Mouse (Mus musculus) left cerebral cortex, adult 8-10 months (tissue): ENCODE data around the gene Psmc5. TPM values are rescaled to one million over a fixed set of nuclear protein-coding genes. Genes with fewer than 3 reads are reported as not detected.
"Not testable (repeated sequence)": the region's sequence is repeated elsewhere in the genome, so short reads cannot be mapped to it uniquely, and the experiment has no call there.

Experiments used
- DNase-seq, 2 experiments: peaks; one replicate each; pipeline ENCODE4 v3.0.0; 2022; ENCODE audit warnings: low spot score in 2 of 2
- total RNA-seq, 4 experiments: library from RNA; stranded (reverse); gene quantifications; 2 replicates each; pipeline ENCODE4 v1.2.4; 2022

Gene Psmc5
- 100 to 1,000 TPM; 185 to 217 (median 197) TPM for total RNA-seq

DNA sequence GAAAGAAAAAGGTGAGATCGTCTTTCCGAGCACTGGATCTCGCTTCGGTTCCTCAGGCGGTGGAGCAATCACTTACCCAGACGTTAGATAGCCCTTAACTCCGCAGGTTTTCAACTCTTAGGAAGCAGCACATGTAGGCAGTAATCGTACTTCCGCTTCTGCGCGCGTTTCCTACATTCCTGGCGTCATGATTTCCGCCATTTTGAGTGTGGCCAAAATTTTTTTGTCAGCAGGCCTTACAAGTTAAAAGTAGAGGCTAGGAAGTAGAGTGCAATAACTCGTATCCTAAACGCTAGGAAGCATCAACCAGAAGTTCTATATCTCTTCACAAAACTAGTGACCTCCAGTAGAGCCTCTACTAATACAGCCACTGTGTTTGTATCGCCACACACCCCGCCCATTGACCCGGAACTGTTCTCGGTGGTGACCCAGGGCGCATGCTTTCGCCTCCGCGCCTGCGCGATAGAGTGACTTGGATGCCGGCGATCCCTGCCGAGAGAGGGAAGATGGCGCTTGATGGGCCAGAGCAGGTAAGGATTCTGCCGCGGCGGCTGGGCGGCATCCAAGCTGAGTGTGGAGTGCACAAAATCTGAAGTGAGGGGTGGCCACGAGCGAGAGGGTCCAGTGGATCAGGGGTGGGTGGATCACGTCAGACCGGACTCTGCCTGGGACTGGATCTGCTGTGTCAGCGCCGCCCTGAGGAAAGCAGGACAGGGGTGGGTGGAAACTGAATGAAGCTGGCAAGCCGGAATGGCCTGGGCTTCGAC is at the start of gene Psmc5, which contains the start of gene Ftsj3:
Psmc5 (plus strand) TSS at position 470 of the 767 bp plus-strand sequence.
Ftsj3 (minus strand) TSS at position 395 of the 767 bp plus-strand sequence.
- peak; percentile 94 to 99 for DNase-seq

DNA sequence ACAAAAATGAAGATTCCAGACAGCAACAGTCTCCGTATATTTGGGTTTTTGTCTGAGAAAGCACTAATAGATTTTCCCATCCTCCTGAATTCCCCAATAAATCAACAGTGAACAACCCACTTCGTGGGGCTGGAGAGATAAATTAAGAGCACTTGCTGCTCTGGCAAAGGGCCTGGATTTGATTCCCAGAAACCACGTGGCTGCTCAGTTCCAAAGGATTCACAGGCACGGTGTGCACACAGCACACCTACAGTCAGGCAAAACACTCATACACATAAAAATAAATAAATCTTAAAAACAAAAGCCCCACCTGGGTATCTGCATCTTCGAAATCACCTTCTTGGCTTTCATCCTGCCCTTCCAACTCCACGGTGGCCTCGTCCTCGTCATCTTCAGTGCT is 43.2 kb upstream of the Psmc5 start:
- DNase-seq: no peak

DNA sequence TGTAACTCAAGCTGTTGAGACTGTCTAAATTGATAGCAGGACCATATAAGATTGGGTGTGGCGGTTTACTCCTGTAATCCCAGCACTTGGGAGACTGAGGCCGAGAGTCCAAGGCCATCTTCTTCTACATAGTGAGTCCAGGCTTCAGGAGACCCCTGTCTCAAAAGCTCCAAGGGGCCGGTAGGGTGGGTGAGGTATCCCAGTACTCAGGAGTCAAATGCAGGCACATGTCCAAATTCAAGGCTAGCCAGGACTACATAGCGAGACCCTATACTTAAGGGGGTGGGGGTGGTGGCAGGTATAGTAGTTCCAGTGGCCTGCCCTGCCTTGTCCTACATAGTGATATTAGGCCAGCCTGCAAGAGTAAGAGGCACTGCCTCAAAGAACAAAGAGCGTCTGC is 41.1 kb upstream of the Psmc5 start:
- no peak for DNase-seq

DNA sequence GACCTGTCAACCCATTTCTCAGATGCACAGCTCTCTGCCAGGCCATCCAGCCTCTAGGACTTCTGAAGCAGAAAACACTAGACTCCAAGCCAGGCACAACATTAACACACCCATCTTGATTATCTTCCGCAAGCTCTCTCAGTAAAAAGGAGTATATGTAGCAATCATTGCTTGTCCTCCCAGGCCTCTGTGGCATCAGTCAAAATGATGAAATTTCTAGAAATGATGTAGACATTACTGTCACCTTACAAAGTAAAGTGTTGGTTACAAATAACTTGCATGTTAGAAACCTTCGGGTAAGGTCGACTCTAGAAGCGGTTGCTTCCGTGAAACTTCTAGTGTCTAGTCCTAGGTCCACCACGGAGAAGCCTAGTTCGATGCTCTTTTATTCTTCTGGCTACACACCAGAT is 40.5 kb upstream of the Psmc5 start:
- no peak for DNase-seq

DNA sequence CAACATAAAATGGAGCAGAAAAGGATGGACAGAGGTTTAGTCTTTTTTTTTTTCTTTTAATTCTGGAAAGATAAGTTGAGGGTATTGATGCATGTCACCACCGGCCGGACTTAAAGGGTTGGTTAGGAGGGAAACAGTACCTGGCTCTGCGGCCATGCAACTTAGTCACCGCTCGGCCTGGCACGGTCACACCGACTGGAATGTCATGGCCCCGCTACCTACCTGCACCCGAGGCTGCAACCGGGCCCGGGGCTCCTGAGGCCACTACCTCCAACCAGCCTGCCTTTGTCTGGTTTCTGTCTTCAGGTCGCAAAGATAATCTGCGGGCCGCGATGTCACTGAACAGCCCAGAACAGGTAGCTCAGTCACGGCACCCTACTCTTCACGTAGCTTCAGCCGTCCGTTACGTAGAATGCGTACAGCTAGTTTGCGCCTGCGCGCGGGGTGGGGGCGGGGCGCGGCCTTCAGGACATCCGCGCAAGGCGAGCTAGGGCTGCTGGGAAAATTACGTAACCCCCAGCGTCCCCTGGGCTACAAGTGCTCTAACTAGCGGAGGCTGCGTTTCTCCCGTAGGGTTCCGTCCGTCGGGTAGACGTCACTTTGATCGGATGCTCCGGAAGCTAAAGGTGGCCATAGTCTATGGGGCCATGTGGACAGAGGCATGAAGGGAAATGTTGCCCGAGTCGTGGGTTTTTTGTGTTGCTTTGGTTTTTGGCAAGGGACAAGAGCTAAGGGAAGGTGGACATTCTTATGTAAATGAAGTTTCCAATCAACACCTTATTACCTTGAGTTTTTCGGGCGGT is 39.8 kb upstream of the Psmc5 start, which contains the start of gene Ccdc47:
Ccdc47 (minus strand) TSS at position 418 of the 803 bp plus-strand sequence.
- peak; percentile 80 to 99 for DNase-seq

DNA sequence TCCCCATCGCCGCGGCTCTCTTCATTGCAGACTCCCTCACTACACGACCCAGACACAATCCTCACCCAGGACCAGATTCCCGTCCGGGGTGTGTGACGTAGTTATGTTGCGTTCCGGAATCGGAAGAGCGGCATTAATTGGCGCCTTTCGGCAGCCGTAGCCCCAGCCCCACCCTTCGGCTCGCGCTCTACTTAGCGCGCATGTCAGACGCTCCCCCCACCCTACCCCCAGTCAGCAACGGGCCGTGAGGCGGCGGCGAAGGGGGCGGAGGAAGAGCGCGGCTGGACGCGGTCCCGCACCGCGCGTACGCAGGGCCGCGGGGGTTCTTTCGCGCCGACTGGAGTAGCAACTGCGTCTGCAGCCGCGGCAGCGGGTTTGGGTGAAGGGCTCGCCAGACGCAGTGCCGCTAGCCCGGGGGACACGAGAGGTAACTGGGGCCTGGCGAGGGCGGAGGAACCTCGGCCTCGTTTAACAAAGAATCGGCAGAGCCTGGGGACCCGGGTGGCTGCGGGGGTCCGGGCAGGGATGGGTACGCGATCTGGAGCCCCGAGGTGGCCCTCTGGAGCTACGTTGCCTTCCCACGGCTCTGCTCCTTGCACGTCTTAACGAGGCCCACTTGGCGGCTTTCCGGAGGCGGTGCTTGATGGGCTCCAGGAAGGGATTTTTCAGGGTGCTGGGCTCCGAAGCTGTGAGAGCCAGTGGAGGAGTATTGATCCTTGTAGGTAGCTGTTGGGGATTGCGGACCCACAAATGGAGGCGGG is 39.0 kb upstream of the Psmc5 start, which contains the start of gene Ddx42:
Ddx42 (plus strand) TSS at position 197 of the 761 bp plus-strand sequence.
- DNase-seq: peak in 1 of 2 experiments; percentile 94

DNA sequence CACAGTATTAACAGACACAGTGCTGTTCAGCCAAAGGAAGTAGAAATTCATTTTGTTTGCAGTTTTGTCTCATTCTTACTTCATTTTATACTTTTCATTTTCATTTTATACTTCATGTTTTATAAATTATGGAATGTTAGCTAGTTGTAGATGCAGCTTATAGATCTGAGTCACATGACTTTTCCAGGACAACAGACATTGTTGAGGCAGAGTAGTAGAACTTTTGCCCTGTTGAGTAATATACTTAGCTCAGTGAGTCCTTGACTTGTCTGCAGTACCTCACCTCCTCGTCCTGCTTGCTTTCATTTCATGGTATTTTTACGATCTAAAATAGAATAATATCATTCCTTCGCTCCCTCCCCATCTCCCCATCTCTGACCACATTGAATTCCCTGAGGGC is 35.4 kb upstream of the Psmc5 start:
- no peak for DNase-seq

DNA sequence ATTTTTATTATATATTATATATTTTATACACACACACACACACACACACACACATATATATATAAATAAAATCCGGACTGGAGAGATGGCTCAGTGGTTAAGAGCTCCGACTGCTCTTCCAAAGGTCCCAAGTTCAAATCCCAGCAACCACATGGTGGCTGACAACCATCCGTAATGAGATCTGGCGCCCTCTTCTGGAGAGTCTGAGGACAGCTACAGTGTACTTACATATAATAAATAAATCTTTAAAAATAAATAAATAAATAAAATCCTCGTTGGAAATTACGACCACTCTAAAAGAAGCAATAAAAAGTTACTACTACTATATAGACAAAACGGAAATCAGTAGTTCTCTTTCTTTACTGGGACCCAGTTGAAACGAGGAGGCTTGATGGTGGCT is 22.0 kb upstream of the Psmc5 start:
- not testable (repeated sequence) for DNase-seq

DNA sequence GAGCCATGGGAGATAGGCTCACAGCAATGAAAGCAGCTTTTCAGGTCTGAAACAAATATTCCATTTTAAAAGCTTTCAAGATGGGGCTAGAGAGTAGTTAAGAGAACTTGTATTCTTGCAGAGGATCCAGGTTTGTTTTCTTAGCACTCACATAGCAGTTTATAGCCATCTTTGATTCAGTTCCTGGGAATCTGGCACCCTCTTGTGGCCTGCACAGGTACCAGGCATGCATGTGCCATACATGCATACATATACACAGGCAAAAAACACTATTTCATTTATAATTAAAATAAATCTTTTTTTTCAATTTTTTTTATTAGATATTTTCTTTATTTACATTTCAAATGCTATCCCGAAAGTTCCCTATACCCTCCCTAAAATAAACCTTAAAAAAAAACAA is 9.1 kb upstream of the Psmc5 start:
- no peak for DNase-seq

DNA sequence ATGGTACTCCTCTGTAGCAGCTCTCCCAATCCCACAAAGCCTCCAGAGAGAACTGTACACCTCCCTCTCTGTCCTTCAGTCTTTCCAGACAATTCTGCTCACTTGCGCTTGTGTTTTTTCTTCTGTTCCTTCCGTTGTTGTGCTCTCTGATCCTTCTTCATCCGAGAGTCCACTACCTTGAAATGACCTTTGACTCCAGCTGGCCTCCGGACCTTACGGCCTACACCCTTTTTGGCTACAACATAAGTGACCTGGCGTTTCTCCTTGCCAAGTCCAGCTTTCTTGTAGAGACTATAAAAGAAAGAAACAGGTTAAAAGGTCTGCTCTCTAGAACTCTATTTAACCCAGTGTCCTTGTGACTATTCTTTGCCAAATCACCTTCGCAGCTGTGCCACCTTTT is 6.6 kb upstream of the Psmc5 start:
- DNase-seq: no peak

DNA sequence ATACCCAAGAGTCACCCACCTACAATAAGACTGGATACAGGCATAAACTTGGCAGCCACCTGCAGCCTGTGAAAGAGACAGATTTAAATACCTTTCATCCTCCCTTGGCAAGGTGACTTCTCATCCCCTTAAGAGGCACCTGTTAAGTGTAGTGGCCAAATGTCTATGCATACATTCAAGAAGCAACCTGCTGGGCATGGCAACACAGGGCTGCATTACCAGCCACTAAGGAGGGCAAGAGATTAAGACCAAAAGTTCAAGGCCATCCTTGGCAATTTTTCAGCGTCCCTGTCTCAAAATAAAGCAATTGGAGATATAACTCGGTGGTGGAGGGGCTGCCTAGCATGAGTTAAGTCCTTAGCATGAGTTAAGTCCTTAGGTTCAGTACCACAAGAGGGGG is 1.2 kb upstream of the Psmc5 start:
- no peak for DNase-seq

DNA sequence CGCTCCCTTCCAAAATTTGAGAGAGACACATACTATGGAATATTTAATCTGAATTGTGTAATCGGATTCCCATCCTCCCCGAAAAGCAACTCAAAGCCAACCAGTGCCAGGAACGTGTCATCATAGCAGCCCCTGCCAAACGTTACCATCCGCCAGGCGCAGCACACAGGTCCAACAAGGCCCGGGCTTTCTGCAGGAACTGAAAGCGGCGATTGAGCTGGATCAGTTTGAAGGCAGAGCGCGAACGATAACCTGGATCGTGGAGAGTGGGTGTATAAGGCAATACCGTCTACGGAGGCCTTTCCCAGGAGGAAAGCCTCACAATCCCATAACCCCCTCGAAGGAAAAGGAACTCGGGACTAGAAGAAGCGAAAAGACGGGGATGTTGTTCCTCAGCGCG is 780 bp upstream of the Psmc5 start:
- no peak for DNase-seq

DNA sequence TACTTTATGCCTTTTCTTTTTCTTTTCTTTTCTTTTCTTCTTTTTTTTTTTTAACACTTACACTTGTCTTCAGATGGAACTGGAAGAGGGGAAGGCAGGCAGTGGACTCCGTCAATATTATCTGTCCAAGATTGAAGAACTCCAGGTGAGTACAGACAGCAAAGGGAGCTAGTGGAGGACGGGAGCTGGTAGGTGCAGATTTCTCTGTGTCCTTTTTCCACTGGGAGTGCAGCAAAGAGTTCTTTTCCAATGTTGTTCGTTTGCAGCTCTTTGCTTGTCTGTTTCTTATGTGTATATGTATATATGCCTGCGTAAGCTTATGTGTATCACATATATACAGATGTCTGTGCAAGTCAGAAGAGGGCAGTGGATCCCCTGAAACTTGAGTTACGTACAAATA is 821 bp downstream of the Psmc5 start:
- DNase-seq: no peak

DNA sequence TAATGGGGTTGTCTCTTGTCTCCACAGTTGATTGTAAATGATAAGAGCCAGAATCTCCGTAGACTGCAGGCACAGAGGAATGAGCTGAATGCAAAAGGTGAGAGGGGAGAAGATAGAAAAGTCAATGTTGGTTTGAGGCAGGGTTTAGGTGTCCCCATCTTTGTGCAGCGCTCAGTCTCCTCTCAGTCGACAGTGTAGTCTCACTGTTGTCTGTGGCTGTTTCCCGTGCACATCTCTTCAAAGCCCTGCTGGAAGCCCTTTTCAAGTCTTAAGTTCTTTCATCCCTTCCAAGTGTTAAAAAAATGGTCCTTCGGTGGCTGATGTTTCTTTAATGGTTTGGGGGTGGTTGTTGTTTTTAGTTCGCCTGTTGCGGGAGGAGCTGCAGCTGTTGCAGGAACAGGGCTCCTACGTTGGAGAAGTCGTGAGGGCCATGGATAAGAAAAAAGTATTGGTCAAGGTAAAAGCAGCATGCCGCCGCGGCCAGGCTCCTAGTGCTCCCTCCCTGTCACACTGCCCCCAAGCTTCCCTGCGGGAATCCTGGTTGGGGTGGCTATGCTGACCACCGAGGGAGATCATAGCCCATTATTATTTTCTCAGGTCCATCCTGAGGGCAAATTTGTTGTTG is 5.0 kb downstream of the Psmc5 start:
- no peak for DNase-seq

DNA sequence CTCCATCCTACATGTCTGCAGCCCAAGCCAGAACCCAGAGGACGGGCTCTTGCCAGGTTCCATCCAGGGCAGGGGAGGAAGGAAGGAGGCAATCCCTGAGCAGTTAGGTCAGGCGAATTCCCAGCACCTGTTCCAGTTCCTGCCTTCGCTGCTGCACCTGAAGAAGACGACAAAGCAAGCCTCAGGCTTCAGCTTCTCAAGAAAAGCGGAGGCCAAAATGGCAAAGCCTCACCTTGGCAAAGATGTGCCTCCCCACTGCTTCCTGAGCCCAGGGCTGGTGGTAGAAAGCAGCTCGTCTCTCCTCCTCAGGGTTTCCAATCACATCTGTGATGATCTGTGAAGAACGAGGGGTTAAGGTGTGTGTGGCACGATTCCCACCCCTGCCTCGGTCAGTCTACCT is 8.0 kb downstream of the Psmc5 start:
- no peak for DNase-seq

DNA sequence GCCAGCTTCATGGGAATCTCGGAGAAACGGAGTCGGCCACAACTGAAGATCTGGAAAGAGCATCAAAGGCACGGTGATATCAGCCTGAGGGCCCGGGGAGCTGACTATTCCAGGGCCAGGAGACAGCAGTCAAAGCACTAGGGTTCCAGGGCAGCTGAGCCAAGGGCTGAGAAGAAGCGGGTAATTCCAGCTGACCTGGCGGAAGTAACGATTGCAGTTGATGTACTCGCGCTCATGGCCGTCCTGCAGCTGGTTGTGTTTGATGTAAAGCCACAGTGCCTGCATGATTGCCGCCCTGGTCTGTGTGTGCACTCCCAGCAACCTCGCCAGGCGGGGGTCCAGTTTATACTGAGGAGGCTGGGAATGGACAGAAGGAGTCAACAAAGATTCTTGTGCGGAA is 9.0 kb downstream of the Psmc5 start:
- DNase-seq: no peak

DNA sequence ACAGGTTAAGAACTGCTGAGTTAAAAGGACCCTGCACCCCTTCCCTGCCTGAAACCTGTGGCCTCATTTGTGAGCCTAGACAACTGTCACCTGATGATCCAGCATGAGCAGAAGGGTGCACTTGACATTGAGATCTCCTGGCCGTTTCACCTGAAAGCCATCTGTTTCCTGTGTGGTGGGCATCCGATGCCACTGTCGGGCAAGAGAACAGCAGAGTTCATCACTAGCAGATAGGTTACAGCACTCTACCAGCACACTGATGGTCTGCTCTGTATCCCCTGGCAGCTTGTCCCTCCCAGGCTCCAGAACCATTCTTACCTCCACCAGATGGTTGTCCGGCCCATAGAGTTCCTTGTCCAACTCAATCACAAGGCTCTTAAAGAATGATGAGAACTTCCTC is 9.6 kb downstream of the Psmc5 start:
- DNase-seq: no peak

DNA sequence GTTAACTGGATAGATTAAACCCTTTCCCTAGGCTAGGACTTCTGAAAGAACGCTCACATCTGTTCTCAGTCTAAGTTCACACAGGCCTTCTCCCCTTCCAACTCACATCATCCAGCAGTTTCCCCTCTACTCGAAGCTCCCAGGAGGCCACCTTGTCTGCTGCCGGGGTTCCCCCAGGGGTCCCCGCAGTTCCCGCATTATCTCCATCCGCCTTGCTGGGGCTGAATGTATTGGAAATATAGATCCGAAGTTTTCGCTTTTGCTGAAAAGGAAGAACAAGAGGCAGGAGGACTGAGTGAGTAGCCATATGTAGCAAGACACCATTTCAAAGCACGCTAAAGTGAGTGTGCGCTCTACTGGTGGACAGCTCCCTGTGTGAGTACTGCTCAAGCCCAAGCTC is 10.5 kb downstream of the Psmc5 start:
- DNase-seq: no peak

DNA sequence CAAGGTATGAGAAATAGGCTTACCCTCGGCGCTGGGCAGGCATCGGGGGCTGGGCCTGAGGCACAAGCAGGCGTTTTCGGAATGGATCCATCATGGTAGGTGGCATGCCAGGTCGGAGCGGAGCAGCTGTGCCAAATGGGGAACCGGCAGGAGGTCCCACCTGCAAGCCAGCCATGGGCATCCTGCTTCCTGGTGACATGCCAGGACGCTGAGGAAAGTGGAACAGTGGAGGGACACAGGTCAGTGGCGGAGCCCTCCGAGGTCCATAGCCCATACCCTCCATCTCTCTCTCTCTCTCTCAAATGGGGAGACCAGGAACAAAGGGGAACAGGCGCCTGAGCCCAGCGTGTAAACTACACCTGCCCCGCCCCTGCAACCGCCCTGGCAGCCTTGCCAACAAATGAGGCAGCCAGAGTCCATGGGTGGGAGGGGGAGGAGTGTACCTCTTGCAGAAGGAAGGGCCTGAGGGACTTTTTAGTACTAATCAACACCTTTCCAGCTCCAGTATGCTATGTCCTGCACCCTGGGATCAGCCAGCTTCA is 11.4 kb downstream of the Psmc5 start:
- DNase-seq: no peak

DNA sequence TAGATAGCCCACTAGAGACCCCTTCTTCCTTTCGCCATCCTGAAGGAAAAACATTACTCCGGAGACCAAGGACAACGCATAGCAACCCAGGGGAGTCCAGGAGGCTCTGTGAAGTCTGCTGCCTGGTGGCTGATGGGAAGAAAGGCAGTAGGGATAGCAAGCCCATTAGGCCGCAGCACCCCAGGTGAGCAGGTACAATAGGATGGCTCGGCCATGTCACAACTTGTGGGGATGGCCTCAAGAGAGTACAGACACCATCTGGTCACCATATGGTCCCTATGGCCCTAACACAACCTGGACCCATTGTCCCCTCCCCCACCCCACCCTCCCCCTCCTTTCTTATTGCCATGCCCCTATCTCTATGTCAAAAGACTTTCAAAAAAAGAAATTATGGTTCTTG is 11.9 kb downstream of the Psmc5 start:
- no peak for DNase-seq
